In genomic region chr3:78988120-78988519, GRCm38 (mm10) we compare ENCODE assay signal across 12 mouse cellular contexts.
DNase-seq lines count a peak whose midpoint lies in the region.
"Had no signal": no experiment of that assay in that cellular context is flagged by ENCODE, and none has a peak within 500 bp of the region (broad histone marks: within the 10 kb centered on the region; RNA-seq: fewer than 3 reads in every experiment).

No protein-coding gene starts in this region.

- H3K36me3 ChIP-seq in heart, embryonic 10.5 days = no peaks in the 10 kb centered on the region
- no peaks in the 10 kb centered on the region for H3K36me3 ChIP-seq in limb, embryonic 10.5 days
- H3K36me3 ChIP-seq: midbrain, embryonic 12.5 days had no signal

- H3K27ac ChIP-seq in heart, embryonic 10.5 days = no peak overlapping the region
- no peak overlapping the region for H3K27ac ChIP-seq in limb, embryonic 10.5 days
- H3K27ac ChIP-seq: liver, embryonic 14.5 days; midbrain, embryonic 12.5 days had no signal

- peak; percentile 73 to 83 for DNase-seq in heart, adult 18-20 months
- no peak for DNase-seq in heart, embryonic 10.5 days (ENCODE audit: low spot score)
- peak; percentile 24 for DNase-seq in R1 (ENCODE audit: low read depth, low spot score)
- DNase-seq in heart, adult 8-10 months (ENCODE audit: low spot score) = peak; percentile 84
- peak; percentile 48 for DNase-seq in kidney, postnatal 14 days
- DNase-seq in limb, embryonic 10.5 days (ENCODE audit: low spot score) = no peak
- no peak for DNase-seq in spleen, adult 12 weeks (ENCODE audit: low spot score)
- no peak for DNase-seq in thymus, postnatal 10 days (ENCODE audit: low spot score in 2 of 2)
- DNase-seq: cerebellum, adult 11 months; thymus, adult 2 months had no signal

- H3K9me3 ChIP-seq in heart, embryonic 10.5 days = no peaks in the 10 kb centered on the region
- H3K9me3 ChIP-seq in limb, embryonic 10.5 days (replicated peaks) = no peaks in the 10 kb centered on the region
- H3K9me3 ChIP-seq: midbrain, embryonic 12.5 days had no signal

- peaks cover 6% of the 10 kb centered on the region for H3K4me1 ChIP-seq in heart, embryonic 10.5 days
- H3K4me1 ChIP-seq in limb, embryonic 10.5 days = no peaks in the 10 kb centered on the region
- H3K4me1 ChIP-seq: midbrain, embryonic 12.5 days had no signal

- H3K27me3 ChIP-seq in heart, embryonic 10.5 days (ENCODE audit: insufficient read depth, poor library complexity, severe bottlenecking) = no peaks in the 10 kb centered on the region
- H3K27me3 ChIP-seq in limb, embryonic 10.5 days (ENCODE audit: low read depth, poor library complexity, severe bottlenecking) = no peaks in the 10 kb centered on the region
- H3K27me3 ChIP-seq: midbrain, embryonic 12.5 days had no signal

- no peak overlapping the region for H3K4me3 ChIP-seq in heart, embryonic 10.5 days
- H3K4me3 ChIP-seq in limb, embryonic 10.5 days = no peak overlapping the region
- H3K4me3 ChIP-seq: midbrain, embryonic 12.5 days had no signal

- 63% methylated on average over 2 of the region's 2 CpGs for WGBS in heart, embryonic 10.5 days
- 80% methylated on average over 2 of the region's 2 CpGs for WGBS in limb, embryonic 10.5 days

Comparison
In these comparisons a context has a peak if more than half of its experiments do, and no peak if none do; other contexts are left out.
1. DNase-seq: peak in heart, adult 18-20 months (2 of 2), R1 (single experiment), heart, adult 8-10 months (single experiment) and kidney, postnatal 14 days (single experiment); none in heart, embryonic 10.5 days (single experiment), limb, embryonic 10.5 days (single experiment), spleen, adult 12 weeks (single experiment) and thymus, postnatal 10 days (0 of 2).